In genomic region chr17:5975099-5975977, GRCm38 (mm10) we compare ENCODE assay signal across 9 mouse cellular contexts. TPM values are rescaled to one million over a fixed set of nuclear protein-coding genes. Genes with fewer than 3 reads are reported as not detected.
DNase-seq lines count a peak whose midpoint lies in the region; ATAC-seq lines count a peak whose summit lies in the region.
"Had no signal": no experiment of that assay in that cellular context is flagged by ENCODE, and none has a peak within 500 bp of the region (broad histone marks: within the 10 kb centered on the region; RNA-seq: fewer than 3 reads in every experiment).

No protein-coding gene starts in this region.

- WGBS in forebrain, embryonic 16.5 days = 47% methylated on average over 23 of the region's 23 CpGs
- 32% methylated on average over 23 of the region's 23 CpGs for WGBS in stomach, embryonic 15.5 days

- no peak overlapping the region for H3K9ac ChIP-seq in forebrain, embryonic 16.5 days (replicated peaks; ENCODE audit: low read depth, low read length)
- H3K9ac ChIP-seq in stomach, embryonic 15.5 days = no peak overlapping the region

- no peak overlapping the region for H3K4me3 ChIP-seq in forebrain, embryonic 16.5 days (replicated peaks; ENCODE audit: low read length)
- peak overlapping the region; percentile 3; the same call in 1 of the 2 replicates for H3K4me3 ChIP-seq in stomach, embryonic 15.5 days (replicated peaks)

- no peaks in the 10 kb centered on the region for H3K36me3 ChIP-seq in forebrain, embryonic 16.5 days (ENCODE audit: control insufficient read depth, insufficient read depth)
- no peaks in the 10 kb centered on the region for H3K36me3 ChIP-seq in stomach, embryonic 15.5 days
- H3K36me3 ChIP-seq: G1E had no signal

- no peak overlapping the region for H3K27ac ChIP-seq in forebrain, embryonic 16.5 days (ENCODE audit: low read length)
- peak overlapping the region; percentile 67 for H3K27ac ChIP-seq in stomach, embryonic 15.5 days

- peak; percentile 61 for ATAC-seq in forebrain, embryonic 16.5 days
- 0 out of 2 replicates have a peak, but pooled peaks have one; percentile 36 for ATAC-seq in stomach, embryonic 15.5 days (ENCODE audit: insufficient read depth, low FRiP score, low read depth)

- H3K4me1 ChIP-seq in forebrain, embryonic 16.5 days (replicated peaks; ENCODE audit: control insufficient read depth, insufficient read depth, low read length) = peaks cover 29% of the 10 kb centered on the region
- H3K4me1 ChIP-seq in stomach, embryonic 15.5 days = peaks cover 36% of the 10 kb centered on the region

- peak overlapping the region; percentile 29 for H3K4me2 ChIP-seq in forebrain, embryonic 16.5 days (ENCODE audit: low read length)
- peak overlapping the region; percentile 42 for H3K4me2 ChIP-seq in stomach, embryonic 15.5 days

- no peaks in the 10 kb centered on the region for H3K27me3 ChIP-seq in forebrain, embryonic 16.5 days (replicated peaks; ENCODE audit: control insufficient read depth, insufficient read depth, low read length)
- no peaks in the 10 kb centered on the region for H3K27me3 ChIP-seq in stomach, embryonic 15.5 days (replicated peaks)

- DNase-seq in adrenal gland, postnatal 36 days = peak; percentile 35 to 53
- DNase-seq in adrenal gland, adult 8-10 months = no peak
- DNase-seq in MN1 (ENCODE audit: low spot score) = peak; percentile 81
- DNase-seq in heart, postnatal 36 days = peak; percentile 60 to 65
- DNase-seq in layer of hippocampus, postnatal 36 days = peak; percentile 80 to 81
- peak; percentile 79 for DNase-seq in lung, postnatal 36 days

- intact Hi-C loops in heart, postnatal 36 days (cut with DNase I) = loop anchor here (1.0 to 5.0 kb wide), 2 partner anchors 34 to 178 kb away; partner anchors contain the start of gene Synj2

- no peaks in the 10 kb centered on the region for H3K9me3 ChIP-seq in forebrain, embryonic 16.5 days (ENCODE audit: control insufficient read depth, low read length)
- no peaks in the 10 kb centered on the region for H3K9me3 ChIP-seq in stomach, embryonic 15.5 days
- H3K9me3 ChIP-seq: G1E had no signal

RNA-seq across cellular contexts. Expression of gene Synj2, which starts 34.3 kb away (rescaled TPM):
- total RNA-seq in adrenal gland, postnatal 36 days (2021) = 10 to 100 TPM; 10.2 to 20.7 TPM
- 10 to 100 TPM in 3 of 4 experiments, 1 to 10 TPM in 1; 9.7 to 37.0 (median 23.9) TPM for total RNA-seq in adrenal gland, adult 8-10 months (2022)
- 1.4 and 2.5 TPM in 2 replicates for polyA plus RNA-seq in forebrain, embryonic 16.5 days (2015; fragmentation: Nextera tagmentation; extraction: Ambion mirVana)
- 10 to 100 TPM; 55.5 to 57.9 TPM for total RNA-seq in heart, postnatal 36 days (2021)
- total RNA-seq in layer of hippocampus, postnatal 36 days (2021) = 10 to 100 TPM; 64.0 to 66.9 TPM
- 5.9 and 6.6 TPM in 2 replicates for polyA plus RNA-seq in stomach, embryonic 15.5 days (2015; fragmentation: Nextera tagmentation; extraction: Ambion mirVana)
